Mouse (Mus musculus) lung, adult 18-20 months (tissue): ENCODE measurements at regions not wholly inside any gene's neighbourhood (a gene's known extent, or its start where the extent isn't known, plus 50 kb on each side); places are given as distances from the start of the nearest gene placed in this dataset.

Experiments
- DNase-seq, 2 experiments: peaks; one replicate each; pipeline ENCODE4 v3.0.0; 2022; ENCODE audit warnings: mixed read lengths in 2 of 2

DNA sequence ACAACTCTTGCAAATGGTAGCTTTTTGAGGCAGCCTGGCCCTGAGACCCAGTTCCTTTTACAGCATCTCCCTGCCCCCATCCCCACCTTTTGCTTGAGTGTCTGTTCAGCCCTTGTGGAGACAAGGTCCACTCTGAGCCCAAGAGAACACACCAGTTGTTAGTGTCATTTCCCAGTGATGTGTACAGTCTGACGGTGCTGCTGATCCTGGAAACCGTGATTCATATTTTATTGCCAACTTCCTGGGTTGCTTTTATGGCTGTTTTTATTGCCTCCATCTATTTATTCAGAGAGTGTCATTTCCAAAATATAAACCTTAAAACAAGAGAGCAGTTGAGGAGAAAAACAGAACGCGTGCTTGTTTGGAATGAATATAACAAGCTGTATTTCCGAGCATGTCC lies 309.6 kb upstream of the Isl1 start:
- no peak for DNase-seq

DNA sequence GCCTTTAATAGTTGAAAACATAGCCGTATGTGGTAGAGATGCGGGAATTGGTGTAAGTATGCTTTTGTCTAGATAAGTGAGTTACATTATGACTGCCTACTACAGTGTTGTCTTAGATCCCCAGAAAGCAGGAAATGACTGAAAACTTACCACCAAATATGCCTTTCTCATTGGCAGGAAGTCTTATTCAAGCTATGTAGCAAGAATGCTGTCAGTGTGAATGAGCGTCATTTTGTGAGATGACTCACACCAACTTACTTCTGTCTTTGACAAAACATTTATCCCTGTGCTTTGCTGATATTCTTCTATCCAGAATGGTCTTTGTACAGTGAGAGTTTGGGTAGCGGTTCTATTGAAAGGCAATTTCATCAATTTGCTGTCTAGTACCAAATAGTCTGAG lies 286.9 kb upstream of the Isl1 start:
- DNase-seq = no peak

DNA sequence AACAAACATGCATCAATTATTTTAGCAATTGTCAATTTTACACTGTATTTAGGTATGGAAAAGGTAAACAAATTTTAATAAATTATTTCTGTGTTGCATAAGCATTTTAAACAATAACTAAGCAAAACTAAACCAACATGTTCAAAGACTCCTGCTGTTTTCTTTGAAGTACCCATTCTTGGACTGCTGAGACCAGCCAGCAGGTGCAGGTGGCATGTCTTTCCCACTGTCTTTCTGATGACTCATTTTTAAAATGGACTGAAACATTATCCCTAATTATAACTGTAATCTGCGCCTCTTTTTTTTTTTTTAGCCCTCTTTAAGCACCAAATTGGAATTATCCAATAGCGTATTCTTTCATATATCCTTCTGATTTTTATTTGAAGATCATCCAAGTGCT lies 286.0 kb upstream of the Isl1 start:
- DNase-seq = no peak

DNA sequence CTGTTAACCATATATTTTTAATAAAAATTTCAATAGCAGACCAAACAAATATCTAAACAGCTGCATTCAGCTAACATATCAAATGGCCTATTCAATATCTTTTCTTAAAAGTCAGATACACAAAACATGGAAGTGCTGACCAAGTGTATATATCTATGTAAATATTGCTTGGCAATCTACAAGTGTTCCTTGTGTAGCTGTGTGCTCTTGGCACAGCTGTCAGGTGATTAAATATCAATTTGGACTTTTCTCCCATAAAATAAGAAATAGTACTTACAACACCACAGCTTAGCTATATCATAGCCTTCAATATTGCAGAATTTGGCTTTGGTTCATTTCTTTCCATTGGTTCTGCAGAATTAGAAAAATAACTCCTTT lies 266.5 kb upstream of the Isl1 start:
- no peak for DNase-seq

DNA sequence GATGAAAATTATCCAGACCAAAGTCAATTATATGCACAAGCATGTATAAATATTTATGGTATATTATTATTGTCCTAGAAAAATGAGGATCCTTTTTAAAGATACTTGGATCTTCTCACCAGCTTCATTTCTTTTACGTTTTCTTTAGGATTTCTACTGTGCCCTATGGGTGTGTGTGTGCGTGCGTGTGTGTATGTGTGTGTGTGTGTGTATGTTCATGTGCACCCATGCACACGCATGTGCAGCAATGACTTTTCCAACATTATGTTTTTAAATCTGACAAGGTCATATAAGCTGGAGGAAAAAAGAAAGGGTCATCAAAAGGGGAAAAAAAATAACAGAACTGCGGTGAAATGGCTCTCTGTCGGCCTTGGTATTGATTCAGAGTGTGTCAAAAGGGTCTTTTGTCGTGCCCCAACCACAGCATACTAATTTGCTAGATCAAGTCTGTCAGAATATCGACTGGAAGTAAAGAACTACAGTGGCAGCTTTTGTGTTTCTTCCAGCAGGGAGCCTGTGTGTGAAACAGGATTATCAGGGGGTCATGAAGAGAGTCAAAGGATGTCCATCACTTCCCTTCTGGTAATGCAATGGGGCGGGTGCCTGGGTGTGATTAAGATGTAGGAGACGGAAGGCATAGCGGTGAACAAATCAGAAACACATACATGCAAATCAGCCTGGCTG lies 265.9 kb upstream of the Isl1 start:
- DNase-seq = no peak

DNA sequence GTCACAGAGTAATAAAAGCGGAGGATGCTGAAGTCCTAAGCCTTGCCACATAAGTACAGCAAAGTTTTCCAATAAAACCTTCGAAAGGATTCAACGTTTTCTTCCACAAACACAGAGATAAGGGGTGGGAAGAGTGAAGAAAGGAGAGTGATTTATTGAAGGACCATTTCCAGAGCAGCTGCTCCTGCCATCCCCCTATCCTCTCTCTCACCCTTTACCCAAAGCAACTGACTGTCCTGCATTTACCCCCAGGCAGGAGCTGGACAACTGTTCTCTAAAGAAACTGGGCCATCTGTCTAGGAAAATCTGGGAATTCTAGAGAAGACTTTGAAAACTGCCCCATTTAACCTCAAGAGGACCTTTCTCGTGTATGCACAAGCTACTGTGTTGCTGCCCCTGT lies 245.6 kb upstream of the Isl1 start:
- no peak for DNase-seq

DNA sequence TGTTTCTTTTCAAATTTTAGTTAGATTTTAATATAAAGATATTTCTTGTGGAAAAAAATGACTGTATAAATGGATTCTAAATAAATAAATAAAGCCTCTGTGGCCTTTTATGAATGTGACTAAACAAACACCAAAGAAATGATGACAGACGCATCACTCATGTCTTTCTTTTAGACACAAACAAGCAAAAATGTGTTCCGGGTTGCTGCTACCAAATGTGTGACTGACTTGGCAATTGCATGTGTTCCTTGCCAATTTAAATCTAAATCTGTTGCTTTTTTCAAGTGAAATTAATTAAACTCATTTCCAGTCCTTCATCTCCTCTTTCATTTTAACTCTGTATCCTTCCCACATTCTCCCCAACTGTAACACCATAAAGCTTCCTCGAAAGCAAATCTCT lies 225.7 kb upstream of the Isl1 start:
- DNase-seq = no peak

DNA sequence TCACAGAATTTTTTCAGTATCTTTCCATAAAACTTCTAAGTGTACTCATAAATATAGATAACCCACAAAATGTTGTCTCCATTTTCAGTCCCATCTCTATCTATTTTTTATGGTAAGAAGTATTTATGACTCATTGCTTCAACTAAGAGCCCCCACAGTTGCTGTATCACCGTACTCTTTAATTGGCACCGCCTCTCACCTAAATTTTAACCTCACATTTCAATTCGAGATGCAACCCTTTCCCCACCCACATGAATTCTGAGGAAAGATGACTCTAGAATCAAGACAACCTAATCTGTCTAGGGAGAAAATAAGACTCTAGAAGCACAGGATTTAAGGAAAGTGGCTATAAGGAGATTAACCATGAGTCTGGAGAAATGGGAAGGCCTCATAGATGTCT lies 223.7 kb upstream of the Isl1 start:
- DNase-seq = no peak

DNA sequence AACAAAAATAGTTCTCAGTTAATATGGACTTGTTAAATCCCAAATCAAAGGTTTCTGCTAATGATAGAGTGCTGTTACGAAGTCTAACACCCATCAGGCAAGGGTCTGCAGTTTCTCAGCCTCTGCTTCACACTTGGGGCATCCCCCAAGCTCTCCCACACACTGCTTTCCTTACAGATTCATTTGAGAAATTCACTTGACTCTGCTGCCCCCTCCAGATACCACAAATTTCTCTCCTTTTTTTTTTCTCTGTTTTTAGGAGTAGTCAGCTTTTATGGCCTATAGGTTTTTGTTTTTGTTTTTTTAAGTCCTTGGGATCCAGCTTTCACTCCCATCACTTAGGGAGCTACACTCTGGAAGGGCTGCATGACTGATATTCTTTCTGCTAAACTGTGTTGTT lies 218.8 kb upstream of the Isl1 start:
- no peak for DNase-seq

DNA sequence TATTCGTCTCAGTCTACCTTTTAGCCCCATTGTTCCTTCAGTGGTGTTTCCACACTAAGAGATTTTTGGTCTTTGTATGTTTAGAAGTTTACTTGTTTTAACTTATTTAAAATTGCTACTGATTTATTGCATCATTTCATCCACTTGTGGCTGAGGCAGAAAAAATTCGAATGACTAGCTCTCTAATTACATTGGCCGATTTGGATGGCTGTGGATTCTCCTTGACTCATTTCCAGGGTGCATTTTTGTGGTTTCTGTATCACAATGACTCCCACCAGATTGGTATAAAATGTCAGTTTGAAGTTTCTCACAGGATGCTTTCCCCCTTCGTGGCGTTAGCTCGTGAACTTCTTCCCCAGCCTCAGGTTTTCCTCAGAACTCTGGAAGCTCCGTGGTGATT lies 217.5 kb upstream of the Isl1 start:
- DNase-seq = no peak

DNA sequence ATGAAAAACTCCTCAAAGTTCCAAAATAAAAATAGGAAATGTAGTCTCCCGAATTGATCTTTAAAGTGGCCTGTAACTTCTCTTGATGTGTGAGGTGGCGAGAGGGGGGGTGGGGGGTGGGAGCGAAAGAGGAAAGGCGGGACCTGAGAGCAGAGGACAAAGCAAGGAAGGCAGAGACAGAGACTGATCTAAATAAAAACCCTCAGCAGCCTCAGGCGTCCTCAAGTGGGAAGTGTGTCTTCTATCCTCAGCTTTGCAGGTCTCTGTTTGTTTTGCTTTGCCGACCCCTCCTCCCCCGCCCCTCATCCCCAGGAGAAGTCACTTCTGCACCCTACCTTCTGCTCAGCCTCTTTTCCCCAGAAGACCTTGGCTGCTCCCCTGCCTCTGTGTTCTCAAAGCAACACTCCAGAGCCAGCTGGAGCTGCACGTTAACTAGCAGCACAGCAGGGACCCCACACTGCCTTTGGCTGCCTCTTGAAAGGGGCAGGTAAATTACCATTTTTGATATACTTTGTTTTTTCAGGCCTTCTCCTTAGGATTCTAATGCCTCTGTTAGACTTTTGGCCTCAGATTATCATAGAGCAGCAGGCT lies 214.3 kb upstream of the Isl1 start:
- DNase-seq = no peak

DNA sequence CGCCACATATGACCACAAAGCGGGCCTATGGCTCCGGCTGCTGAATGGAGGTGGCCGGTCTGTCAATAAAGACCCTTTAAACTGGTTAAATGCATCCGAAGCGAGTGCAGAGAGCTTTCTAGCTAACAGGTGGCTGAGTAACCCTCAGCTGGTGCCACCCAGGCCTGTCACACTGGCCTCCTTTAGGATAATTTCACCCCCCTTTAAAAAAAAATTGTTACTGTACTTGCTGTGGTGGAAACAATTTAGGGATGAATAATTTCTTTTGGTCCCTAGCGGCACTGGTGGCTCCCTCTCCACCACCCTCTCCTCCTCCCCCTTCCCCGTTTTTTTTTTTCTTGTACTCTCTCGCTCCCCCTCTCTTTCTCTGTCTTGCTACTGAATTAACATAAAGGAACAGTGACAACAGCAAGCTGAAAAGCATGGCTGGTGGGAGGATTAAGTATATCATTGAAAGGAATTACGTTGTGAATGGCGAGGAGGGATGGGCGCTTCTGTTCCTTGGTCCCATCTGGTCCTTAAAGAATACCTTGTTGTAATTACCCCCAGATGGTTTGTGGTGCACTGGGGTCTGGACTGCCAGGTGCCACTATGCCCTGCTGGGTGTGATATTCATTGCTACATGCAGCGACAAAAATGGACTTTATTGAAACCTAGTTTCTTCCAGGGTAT lies 205.3 kb upstream of the Isl1 start:
- DNase-seq = no peak

DNA sequence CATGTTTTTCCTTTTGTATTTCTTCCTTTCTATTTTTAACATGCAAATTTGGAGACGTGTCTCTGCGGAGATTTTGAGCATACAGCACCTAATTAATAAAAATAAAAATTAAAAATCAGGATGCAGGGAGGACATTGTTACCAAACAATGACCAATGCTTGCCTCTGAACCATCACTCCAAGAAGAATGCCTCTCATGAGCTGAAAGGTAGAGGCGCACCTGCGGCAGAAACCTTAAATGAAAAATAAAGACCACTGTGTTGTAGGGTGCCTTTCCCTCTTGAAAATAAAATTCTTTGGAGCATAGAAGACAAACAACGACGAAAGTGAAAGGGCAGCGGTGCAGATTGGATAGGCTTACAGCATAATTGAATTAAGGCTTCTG lies 204.8 kb upstream of the Isl1 start:
- DNase-seq = no peak

DNA sequence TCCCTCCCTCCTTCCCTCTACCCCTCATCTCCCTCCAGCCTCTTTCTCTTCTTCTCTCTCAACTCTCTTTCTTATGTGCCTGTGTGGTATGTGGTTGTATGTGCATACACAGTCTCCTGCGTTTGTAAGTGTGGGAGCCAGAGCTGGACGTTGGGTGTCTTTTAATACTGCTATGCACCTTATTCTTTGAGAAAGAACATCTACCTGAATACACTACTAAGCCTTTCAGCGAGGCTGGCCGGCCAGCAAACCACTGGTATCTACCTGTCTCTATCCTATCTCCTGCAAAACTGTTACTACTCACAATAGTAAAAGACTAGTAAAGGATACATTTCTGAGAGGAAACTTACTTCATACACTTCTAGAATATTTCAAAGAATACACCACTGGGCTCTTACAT lies 202.9 kb upstream of the Isl1 start:
- DNase-seq = no peak

DNA sequence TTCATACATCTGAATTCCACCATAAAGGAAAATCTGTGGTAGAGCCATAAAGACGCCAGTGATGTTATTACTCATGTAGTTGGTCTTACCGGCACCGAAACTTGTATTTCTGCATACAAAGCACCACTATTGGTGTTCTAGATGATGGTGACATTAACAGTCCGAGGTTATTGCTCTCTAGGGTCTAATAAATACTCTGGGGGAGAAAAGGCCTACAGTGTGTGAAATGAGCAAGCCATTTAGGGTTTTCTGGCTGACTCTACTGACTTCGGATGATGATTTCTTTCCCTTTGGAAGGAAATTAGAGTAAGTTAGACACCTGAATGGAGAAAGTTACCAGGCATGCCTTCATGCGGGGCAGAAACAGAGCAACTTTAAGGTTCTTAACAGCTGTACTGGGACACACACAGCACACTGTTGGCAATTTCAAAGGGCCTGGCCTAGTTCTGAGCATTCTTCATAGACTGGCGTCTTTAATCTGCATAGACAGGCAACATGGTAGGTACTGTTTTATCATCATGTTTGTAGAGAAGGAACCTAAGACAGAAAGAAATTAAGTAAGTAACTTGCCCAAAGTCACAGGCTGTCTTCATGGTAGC lies 198.8 kb upstream of the Isl1 start:
- no peak for DNase-seq

DNA sequence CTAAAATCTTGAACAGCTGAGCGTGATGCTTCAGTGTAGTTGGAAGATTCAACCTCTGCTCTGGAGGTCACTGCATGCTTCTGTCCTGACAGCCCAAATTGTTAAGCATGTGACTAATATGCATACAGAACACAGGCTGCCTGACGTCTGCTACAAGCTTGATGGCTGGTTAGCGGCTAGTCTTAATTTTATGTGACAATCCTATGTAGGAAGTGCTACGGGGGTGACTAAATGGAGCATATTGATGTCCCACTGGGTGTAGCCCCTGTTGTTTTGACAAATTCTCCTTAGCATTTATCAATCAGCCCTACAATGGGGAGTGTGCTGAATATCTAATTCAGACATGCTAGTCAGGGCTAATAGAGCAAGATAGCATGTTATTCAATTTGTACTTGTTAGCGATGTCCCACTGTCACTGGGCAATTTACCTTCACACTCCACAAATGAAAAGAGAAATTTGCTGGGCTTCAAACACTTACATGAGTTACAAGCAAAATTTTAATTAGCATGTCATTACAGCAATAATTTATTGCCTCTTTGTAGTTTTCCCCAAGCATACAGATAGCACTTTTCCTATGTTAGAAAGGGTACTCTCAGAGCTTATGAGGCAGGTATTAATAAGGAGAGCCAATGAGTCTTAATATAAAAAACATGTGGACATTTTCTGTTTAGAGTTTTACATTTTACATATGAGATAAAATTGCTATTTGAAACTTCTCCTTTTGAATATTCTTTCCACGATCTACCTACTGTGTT lies 188.3 kb upstream of the Isl1 start:
- no peak for DNase-seq

DNA sequence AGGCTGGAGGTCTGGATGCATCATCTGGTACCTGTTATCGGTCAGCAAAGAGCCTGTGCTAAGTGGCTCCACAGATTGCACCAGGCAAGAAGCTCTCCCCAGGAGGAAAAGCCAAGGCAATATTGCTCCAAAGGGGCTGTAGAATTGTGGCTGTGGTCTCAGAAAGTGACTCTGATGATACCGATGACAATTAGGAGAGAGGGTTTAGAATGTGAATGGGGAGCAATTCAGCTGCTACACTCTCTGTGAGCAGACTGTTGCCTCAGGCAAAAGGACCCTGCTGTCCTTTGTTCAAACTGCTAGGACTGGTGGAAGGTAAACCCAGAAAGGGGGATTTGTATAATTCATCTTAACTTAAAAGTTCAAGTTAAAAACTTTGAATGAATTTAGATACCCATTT lies 186.2 kb upstream of the Isl1 start:
- DNase-seq = no peak

DNA sequence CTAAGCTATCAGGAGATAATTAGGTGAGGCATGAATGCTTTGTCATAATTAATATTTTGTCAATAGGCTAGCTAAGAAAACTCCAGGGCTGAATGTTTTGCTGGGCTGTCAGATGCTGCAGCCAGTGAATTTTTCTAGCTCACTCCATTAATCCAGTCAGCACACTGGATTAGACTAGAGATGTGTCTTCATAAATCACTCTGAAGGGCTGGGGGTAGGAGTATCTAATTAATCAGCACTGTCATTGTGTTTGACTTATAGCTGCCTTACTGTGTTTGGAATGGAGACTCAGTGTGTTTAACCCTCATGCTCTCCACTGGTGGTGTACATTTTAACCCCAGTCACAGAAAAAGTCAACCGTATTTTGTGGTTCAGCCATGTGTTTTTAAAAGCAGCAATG lies 179.9 kb upstream of the Isl1 start:
- no peak for DNase-seq

DNA sequence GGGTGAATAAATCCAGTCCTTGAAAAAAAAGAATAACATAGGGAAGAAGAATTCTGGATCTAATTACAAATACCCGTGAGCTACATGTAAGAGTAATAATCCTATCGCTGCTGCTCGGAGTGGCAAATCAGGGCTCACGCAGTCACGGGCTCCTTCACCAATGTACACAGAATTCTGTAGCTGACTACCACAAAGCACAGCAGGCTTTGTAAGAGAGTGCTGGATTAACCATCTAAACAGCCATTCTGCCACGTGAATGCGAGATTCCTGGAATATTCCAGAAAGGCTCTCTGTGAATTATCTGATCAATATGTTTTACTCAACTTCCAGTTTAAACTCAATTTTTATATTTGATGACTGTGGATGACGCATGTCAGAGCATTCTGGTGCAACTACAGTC lies 165.1 kb upstream of the Isl1 start:
- DNase-seq = no peak

DNA sequence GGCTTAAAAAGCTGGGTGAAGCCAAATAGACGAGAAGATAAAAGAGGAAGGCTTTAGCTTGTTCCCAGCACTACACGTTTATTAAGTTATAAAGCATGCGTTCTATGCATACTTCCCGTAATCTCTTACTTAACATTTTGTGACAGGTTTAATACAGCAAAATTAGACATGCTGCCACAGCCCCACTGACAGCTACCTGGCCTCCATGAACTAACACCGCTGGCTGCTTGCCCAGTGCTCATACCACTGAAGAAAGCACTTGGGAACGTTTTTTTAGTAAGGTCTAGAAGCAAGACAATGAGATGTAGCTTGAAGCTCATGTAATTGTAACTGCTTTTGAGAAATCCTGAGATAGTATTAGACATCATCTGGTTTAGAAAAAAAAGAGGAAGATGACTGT lies 152.3 kb upstream of the Isl1 start:
- no peak for DNase-seq

DNA sequence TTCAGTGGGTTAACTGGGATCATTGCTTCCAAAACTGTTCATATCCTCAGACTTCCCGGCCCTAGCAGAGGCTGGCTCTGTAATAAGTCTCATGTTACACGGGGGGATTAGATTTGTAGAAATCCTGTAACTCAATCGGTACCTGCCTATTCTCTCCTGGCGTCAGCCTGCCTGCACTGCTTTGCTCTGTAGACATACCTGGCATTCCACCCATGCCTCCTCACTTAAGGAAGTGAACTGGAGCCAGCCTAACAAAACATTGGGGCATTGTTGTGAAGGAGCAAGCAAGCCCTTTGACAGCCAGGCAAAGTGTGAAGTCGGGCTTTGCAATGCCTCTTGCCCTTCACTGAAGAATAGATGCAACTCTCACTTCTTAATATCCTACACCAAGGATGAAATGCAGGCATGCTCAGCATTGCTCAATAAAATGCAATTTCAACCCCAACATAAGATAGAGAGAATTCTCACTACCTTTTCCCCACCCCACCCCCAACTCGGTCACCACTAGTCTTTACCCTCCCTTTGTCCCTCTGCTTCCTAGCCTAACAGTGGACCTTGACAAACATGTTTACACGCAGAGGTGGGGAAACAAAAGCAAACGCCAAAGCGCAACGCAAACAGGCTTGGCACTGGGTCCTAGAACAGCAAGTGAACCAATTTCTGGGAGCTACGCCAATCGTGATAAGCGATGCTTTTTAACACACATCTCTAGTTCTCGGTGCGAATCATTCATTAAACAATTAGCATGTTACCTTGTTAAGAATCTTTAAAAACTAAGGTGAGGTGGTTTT lies 133.9 kb upstream of the Isl1 start:
- DNase-seq = peak; percentile 32 to 51

DNA sequence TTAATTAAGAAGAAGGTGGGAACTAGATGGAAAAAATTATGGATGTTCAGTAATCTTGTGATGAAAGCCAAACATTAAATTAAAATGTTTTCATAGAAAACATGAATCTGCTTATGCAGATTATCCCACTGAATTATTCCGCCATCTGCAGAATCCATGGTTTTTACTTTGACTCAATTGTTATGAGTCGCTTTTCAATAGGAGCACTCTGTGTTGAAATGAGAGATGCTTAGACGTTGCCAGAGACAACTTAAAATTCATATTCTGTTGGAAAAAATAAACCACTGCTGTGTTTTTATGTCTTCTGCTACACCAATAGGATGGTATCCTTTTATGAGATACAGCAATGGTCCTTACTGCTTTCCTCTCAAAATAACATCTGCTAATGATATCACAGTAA lies 108.3 kb upstream of the Isl1 start:
- no peak for DNase-seq

DNA sequence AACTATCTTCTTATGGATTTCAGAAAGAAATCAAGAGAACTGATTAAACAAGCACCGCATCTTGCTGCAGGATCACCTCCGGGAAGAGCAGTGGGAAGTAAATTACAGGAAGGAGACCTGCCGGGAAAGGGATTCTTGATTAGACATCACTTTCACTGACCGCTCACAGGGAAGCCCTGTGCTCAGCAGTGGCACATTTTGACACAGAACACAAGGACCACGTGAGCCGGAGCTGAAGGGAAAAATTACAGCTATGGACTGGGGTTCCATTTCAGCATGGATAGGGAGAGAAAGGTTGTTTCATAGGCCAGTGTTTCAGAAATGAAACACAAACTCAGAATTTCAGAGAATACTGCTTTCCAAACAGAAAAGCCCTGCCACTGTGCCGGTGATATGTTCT lies 105.0 kb upstream of the Isl1 start:
- DNase-seq = no peak
